Comparison of ENCODE assay signal across 22 mouse cellular contexts in genomic region chr1:36923911-36924310, GRCm38 (mm10).
"Had no signal": no experiment of that assay in that cellular context is flagged by ENCODE, and none has a peak within 500 bp of the region (broad histone marks: within the 10 kb centered on the region; RNA-seq: fewer than 3 reads in every experiment).

No protein-coding gene starts in this region.

- H3K27ac ChIP-seq: heart, adult 2 months; heart, embryonic 13.5 days; heart, embryonic 15.5 days; hindbrain, embryonic 13.5 days; hindbrain, embryonic 15.5 days; hindbrain, postnatal 0 days; layer of hippocampus, adult 2 months; left cerebral cortex, adult 2 months; limb, embryonic 10.5 days; limb, embryonic 12.5 days had no signal

- H3K27me3 ChIP-seq: heart, embryonic 13.5 days; heart, embryonic 15.5 days; hindbrain, embryonic 13.5 days; hindbrain, embryonic 15.5 days; limb, embryonic 12.5 days had no signal

- H3K9ac ChIP-seq: heart, embryonic 13.5 days; heart, embryonic 15.5 days; hindbrain, embryonic 13.5 days; hindbrain, embryonic 15.5 days; limb, embryonic 12.5 days had no signal

- H3K36me3 ChIP-seq: heart, embryonic 13.5 days; heart, embryonic 15.5 days; hindbrain, embryonic 13.5 days; hindbrain, embryonic 15.5 days; limb, embryonic 10.5 days; limb, embryonic 12.5 days had no signal

- ATAC-seq: hindbrain, postnatal 0 days; intestine, embryonic 16.5 days had no signal

- H3K9me3 ChIP-seq: heart, embryonic 13.5 days; heart, embryonic 15.5 days; hindbrain, embryonic 13.5 days; hindbrain, embryonic 15.5 days; limb, embryonic 10.5 days; limb, embryonic 12.5 days had no signal

- H3K4me3 ChIP-seq: heart, adult 2 months; heart, embryonic 13.5 days; heart, embryonic 15.5 days; hindbrain, embryonic 13.5 days; hindbrain, embryonic 15.5 days; layer of hippocampus, adult 2 months; left cerebral cortex, adult 2 months; limb, embryonic 10.5 days; limb, embryonic 12.5 days had no signal

- DNase-seq: gastrocnemius, postnatal 14 days; gastrocnemius, postnatal 36 days; heart, adult 11 months; heart, adult 2 months; heart, postnatal 14 days; heart, postnatal 36 days; kidney, adult 18-20 months; kidney, adult 8-10 months; kidney, postnatal 10 days; kidney, postnatal 25 days; kidney, postnatal 4 days had no signal

- H3K4me2 ChIP-seq: heart, embryonic 11.5 days; heart, embryonic 13.5 days; heart, embryonic 15.5 days; hindbrain, embryonic 13.5 days; hindbrain, embryonic 15.5 days; limb, embryonic 12.5 days had no signal
